Mouse (Mus musculus): ENCODE data around the gene Zfp943. TPM values are rescaled to one million over a fixed set of nuclear protein-coding genes. Genes with fewer than 3 reads are reported as not detected.
A peak's percentile ranks its signal among the peaks of the same experiment; 100 is the strongest.
"Not testable (repeated sequence)": the region's sequence is repeated elsewhere in the genome, so short reads cannot be mapped to it uniquely, and the experiment has no call there.

Zfp943 gene
- total and polyA plus RNA-seq, 2 experiments, result 2.7 to 11.5 TPM

DNA sequence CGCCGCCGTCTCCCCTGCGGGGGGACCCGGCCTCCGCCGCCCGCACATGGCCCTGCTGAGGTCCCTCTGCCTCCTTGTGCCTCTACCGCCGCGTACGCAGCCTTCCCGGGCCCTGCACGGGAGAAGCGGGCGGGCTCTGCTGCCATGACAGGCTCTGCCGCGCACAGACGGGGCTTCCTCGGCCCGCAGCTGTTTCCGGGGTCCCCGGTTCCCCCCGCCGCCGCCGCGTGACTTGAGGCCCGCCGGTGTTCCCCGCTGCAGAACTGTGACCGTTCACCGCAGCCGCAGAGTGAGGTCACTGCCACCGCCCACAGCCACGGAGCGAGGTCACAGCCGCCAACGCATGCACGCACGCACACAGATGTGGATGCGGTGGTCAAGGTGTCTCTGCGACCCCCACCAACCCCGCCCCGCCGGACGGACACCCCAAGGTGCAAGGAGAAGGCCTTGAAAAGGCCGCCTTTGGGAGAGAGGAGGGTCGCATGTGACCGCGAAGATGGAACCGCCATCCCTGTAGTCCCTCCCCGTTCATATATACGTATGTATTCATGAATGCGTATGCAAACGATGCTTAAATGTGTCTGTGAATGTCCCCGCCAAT, 118.8 kb downstream of the Zfp943 start:
- DNase-seq (ENCODE audit: extremely low read depth, low read depth, low spot score), result no peak

DNA sequence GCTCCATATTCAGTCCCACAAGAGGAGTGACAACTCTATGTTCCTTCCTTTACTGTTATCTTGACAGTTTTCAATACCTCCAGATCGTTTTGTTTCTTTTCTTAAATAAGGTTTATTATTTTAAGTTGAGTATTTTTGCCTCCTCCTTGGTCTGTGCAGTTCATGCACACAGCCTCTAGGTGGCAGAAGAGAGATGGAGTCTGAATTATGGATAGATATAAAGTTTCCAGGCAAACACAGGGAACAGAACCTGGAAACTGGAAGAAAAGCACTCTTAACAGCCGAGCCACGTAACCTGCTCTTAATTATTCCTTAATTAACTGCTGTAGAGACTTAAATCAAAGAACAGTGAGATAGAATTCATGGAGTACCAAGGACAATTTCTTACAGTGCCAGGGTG, 120.9 kb downstream of the Zfp943 start:
- H3K9ac ChIP-seq (ENCODE audit: low read depth, low read length); H3K79me2 ChIP-seq (ENCODE audit: control insufficient read depth, insufficient read depth, low read length); H3K27ac ChIP-seq (replicated peaks; ENCODE audit: insufficient read depth, low read depth, low read length); H3K27me3 ChIP-seq (ENCODE audit: control insufficient read depth, insufficient read depth, low read length); H3K36me3 ChIP-seq (ENCODE audit: control insufficient read depth, insufficient read depth, low read length); H3K4me1 ChIP-seq (ENCODE audit: control insufficient read depth, insufficient read depth, low read length); H3K4me3 ChIP-seq (ENCODE audit: insufficient read depth, low read depth, low read length): not testable (repeated sequence)
- WGBS, result 11% methylated on average over 3 of the region's 3 CpGs
- peak; percentile 20 for DNase-seq (ENCODE audit: extremely low read depth, low read depth, low spot score)

More for the DNA sequence above, 118.8 kb downstream of the Zfp943 start:
- Histone ChIP-seq H3K4me1 (ENCODE audit: control insufficient read depth, insufficient read depth, low read length) (no peaks in the 10 kb centered on the region; the same call in 1 of the 2 replicates), H3K79me2 (ENCODE audit: control insufficient read depth, insufficient read depth, low read length) (no peaks in the 10 kb centered on the region), H3K9ac (ENCODE audit: low read depth, low read length) (peak overlapping the region; percentile 73), H3K4me3 (ENCODE audit: insufficient read depth, low read depth, low read length) (peak overlapping the region; percentile 75), H3K27me3 (ENCODE audit: control insufficient read depth, insufficient read depth, low read length) (peaks cover 5% of the 10 kb centered on the region), H3K27ac (replicated peaks; ENCODE audit: insufficient read depth, low read depth, low read length) (no peak overlapping the region), H3K36me3 (ENCODE audit: control insufficient read depth, insufficient read depth, low read length) (no peaks in the 10 kb centered on the region)
- TF ChIP-seq POLR2A (IDR thresholded peaks at IDR 0.05; ENCODE audit: extremely low read depth, insufficient read depth, low read length) (no peak), CTCF (IDR thresholded peaks at IDR 0.05; ENCODE audit: low read depth, low read length) (no peak)
- WGBS, result 7% methylated on average over 57 of the region's 57 CpGs

DNA sequence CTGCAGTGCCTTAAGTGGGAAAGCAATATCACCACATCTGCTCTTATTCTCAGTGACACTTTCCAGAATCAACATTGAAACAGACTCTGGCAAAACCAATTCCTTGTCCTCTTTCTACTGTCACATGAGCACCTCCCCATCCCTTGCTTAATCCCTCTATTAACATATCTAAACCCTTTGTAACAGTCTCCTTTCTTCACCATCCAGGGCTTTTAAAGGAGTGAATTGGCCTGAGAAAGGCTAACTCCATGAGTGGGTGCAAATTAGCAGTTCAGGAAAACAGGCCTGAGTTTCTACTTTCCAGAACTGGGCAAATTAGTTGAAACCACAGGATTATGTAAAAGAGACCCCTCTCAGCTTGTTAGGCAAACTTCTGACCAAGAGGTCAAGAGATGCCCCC, 156.4 kb downstream of the Zfp943 start:
- H3K4me1 ChIP-seq (ENCODE audit: control insufficient read depth, insufficient read depth, low read length), result no peaks in the 10 kb centered on the region
- no peak for DNase-seq (ENCODE audit: extremely low read depth, low read depth, low spot score)
- no peak overlapping the region for H3K27ac ChIP-seq (replicated peaks; ENCODE audit: insufficient read depth, low read depth, low read length)
- H3K9ac ChIP-seq (ENCODE audit: low read depth, low read length), result no peak overlapping the region
- no peak overlapping the region for H3K4me3 ChIP-seq (ENCODE audit: insufficient read depth, low read depth, low read length)
- no peaks in the 10 kb centered on the region for H3K27me3 ChIP-seq (ENCODE audit: control insufficient read depth, insufficient read depth, low read length)
- no peak for TF ChIP-seq POLR2A (IDR thresholded peaks at IDR 0.05; ENCODE audit: extremely low read depth, insufficient read depth, low read length)
- no peaks in the 10 kb centered on the region for H3K79me2 ChIP-seq (ENCODE audit: control insufficient read depth, insufficient read depth, low read length)
- H3K36me3 ChIP-seq (ENCODE audit: control insufficient read depth, insufficient read depth, low read length), result no peaks in the 10 kb centered on the region

Other genes with a start within 250 kb of the Zfp943 start
- gene Zfp229, start 231.8 kb upstream of the Zfp943 start, total RNA-seq (2014; rRNA removed), result 4.1 and 7.2 TPM in 2 replicates
- gene Zfp229, start 231.8 kb upstream of the Zfp943 start, polyA plus RNA-seq (2012; rRNA removed), result 1.6 and 2.4 TPM in 2 replicates
- 2.7 and 3.6 TPM in 2 replicates for gene Zfp820, start 116.8 kb upstream of the Zfp943 start, total RNA-seq (2014; rRNA removed)
- gene Zfp820, start 116.8 kb upstream of the Zfp943 start, polyA plus RNA-seq (2012; rRNA removed), result 0.19 and 0.20 TPM in 2 replicates
- 4.0 and 4.8 TPM in 2 replicates for gene Zfp995, start 52.6 kb upstream of the Zfp943 start, total RNA-seq (2014; rRNA removed)
- 0.19 and 0.32 TPM in 2 replicates for gene Zfp995, start 52.6 kb upstream of the Zfp943 start, polyA plus RNA-seq (2012; rRNA removed)
- 10.6 and 15.2 TPM in 2 replicates for gene Zfp942, start 88 bp upstream of the Zfp943 start, total RNA-seq (2014; rRNA removed)
- 1.2 and 1.7 TPM in 2 replicates for gene Zfp942, start 88 bp upstream of the Zfp943 start, polyA plus RNA-seq (2012; rRNA removed)
- gene Zfp947, start 203.6 kb downstream of the Zfp943 start, total RNA-seq (2014; rRNA removed), result 1.3 and 1.4 TPM in 2 replicates
- gene Zfp947, start 203.6 kb downstream of the Zfp943 start, polyA plus RNA-seq (2012; rRNA removed), result 0.07 and 0.15 TPM in 2 replicates